30 mouse cellular contexts compared by ENCODE assay signal in genomic region chr9:112060696-112061425, GRCm38 (mm10).
DNase-seq lines count a peak whose midpoint lies in the region; ATAC-seq lines count a peak whose summit lies in the region.
"Had no signal": no experiment of that assay in that cellular context is flagged by ENCODE, and none has a peak within 500 bp of the region (broad histone marks: within the 10 kb centered on the region; RNA-seq: fewer than 3 reads in every experiment).

No protein-coding gene starts in this region.

- peak; percentile 46; the same call in 1 of the 2 replicates for ATAC-seq in forebrain, embryonic 14.5 days
- no peak for ATAC-seq in forebrain, embryonic 11.5 days (replicated peaks; ENCODE audit: low FRiP score)
- ATAC-seq in hindbrain, embryonic 14.5 days (ENCODE audit: low FRiP score), result no peak
- no peak for ATAC-seq in hindbrain, embryonic 16.5 days
- no peak for ATAC-seq in midbrain, embryonic 13.5 days
- ATAC-seq: activated CD4-positive, CD25-positive, alpha-beta regulatory T cell, adult 4 months; forebrain, embryonic 16.5 days; intestine, embryonic 15.5 days; lung, postnatal 0 days had no signal

- DNase-seq in forebrain, embryonic 14.5 days (ENCODE audit: low spot score), result no peak
- DNase-seq in forebrain, embryonic 11.5 days (ENCODE audit: low spot score), result no peak
- no peak for DNase-seq in hindbrain, embryonic 14.5 days (ENCODE audit: low spot score)
- no peak for DNase-seq in midbrain, embryonic 10.5 days (ENCODE audit: low spot score)
- no peak for DNase-seq in adrenal gland, postnatal 36 days
- no peak for DNase-seq in frontal cortex, postnatal 25 days (ENCODE audit: low spot score in 2 of 2)
- DNase-seq: adrenal gland, adult 2 months; cerebellum, adult 11 months; cerebellum, adult 9-10 months; cerebellum, postnatal 36 days; gastrocnemius, postnatal 10 days; heart, postnatal 14 days; kidney, adult 2 months; kidney, postnatal 36 days; liver, embryonic 13.5 days; lung, adult 18-20 months; spleen, adult 18-20 months; thymus, adult 18-20 months; thymus, postnatal 25 days had no signal

- H3K27ac ChIP-seq in forebrain, embryonic 14.5 days (ENCODE audit: low read depth, low read length), result no peak overlapping the region
- H3K27ac ChIP-seq in forebrain, embryonic 11.5 days (ENCODE audit: low read depth, low read length), result no peak overlapping the region
- peak overlapping the region; percentile 59; the same call in 1 of the 2 replicates for H3K27ac ChIP-seq in hindbrain, embryonic 14.5 days
- H3K27ac ChIP-seq in hindbrain, embryonic 16.5 days (ENCODE audit: low read depth, low read length), result no peak overlapping the region
- peak overlapping the region; percentile 44; the same call in 1 of the 2 replicates for H3K27ac ChIP-seq in midbrain, embryonic 13.5 days
- H3K27ac ChIP-seq in midbrain, embryonic 10.5 days (replicated peaks), result no peak overlapping the region
- H3K27ac ChIP-seq: hindbrain, embryonic 15.5 days; intestine, embryonic 15.5 days; limb, embryonic 10.5 days; limb, embryonic 15.5 days; liver, embryonic 13.5 days; macrophage had no signal

- H3K4me3 ChIP-seq in forebrain, embryonic 14.5 days (ENCODE audit: low read depth, low read length), result no peak overlapping the region
- no peak overlapping the region for H3K4me3 ChIP-seq in forebrain, embryonic 11.5 days (ENCODE audit: low read depth, low read length)
- no peak overlapping the region for H3K4me3 ChIP-seq in hindbrain, embryonic 14.5 days (replicated peaks; ENCODE audit: low read length)
- H3K4me3 ChIP-seq in hindbrain, embryonic 16.5 days (ENCODE audit: low read length), result no peak overlapping the region
- no peak overlapping the region for H3K4me3 ChIP-seq in midbrain, embryonic 13.5 days (replicated peaks)
- no peak overlapping the region for H3K4me3 ChIP-seq in midbrain, embryonic 10.5 days
- H3K4me3 ChIP-seq: hindbrain, embryonic 15.5 days; intestine, embryonic 15.5 days; limb, embryonic 10.5 days; limb, embryonic 15.5 days; liver, embryonic 13.5 days had no signal

- H3K27me3 ChIP-seq in forebrain, embryonic 14.5 days (replicated peaks; ENCODE audit: control insufficient read depth, insufficient read depth, low read length), result no peaks in the 10 kb centered on the region
- no peaks in the 10 kb centered on the region for H3K27me3 ChIP-seq in forebrain, embryonic 11.5 days (ENCODE audit: control insufficient read depth, insufficient read depth, low read length)
- no peaks in the 10 kb centered on the region for H3K27me3 ChIP-seq in hindbrain, embryonic 14.5 days (ENCODE audit: control insufficient read depth, insufficient read depth, low read length)
- H3K27me3 ChIP-seq in hindbrain, embryonic 16.5 days (replicated peaks; ENCODE audit: control insufficient read depth, insufficient read depth, low read length), result no peaks in the 10 kb centered on the region
- no peaks in the 10 kb centered on the region for H3K27me3 ChIP-seq in midbrain, embryonic 13.5 days
- no peaks in the 10 kb centered on the region for H3K27me3 ChIP-seq in midbrain, embryonic 10.5 days (ENCODE audit: low read depth, poor library complexity, severe bottlenecking)
- H3K27me3 ChIP-seq: CH12.LX; hindbrain, embryonic 15.5 days; intestine, embryonic 15.5 days; limb, embryonic 15.5 days; liver, embryonic 13.5 days had no signal

- H3K36me3 ChIP-seq in forebrain, embryonic 14.5 days (ENCODE audit: control insufficient read depth, insufficient read depth, low read length), result no peaks in the 10 kb centered on the region
- H3K36me3 ChIP-seq in forebrain, embryonic 11.5 days (ENCODE audit: control insufficient read depth, insufficient read depth, low read length), result no peaks in the 10 kb centered on the region
- H3K36me3 ChIP-seq in hindbrain, embryonic 14.5 days (replicated peaks; ENCODE audit: control insufficient read depth, insufficient read depth), result no peaks in the 10 kb centered on the region; the same call in 1 of the 2 replicates
- no peaks in the 10 kb centered on the region for H3K36me3 ChIP-seq in hindbrain, embryonic 16.5 days (ENCODE audit: control insufficient read depth, insufficient read depth, low read length)
- no peaks in the 10 kb centered on the region for H3K36me3 ChIP-seq in midbrain, embryonic 13.5 days
- no peaks in the 10 kb centered on the region for H3K36me3 ChIP-seq in midbrain, embryonic 10.5 days
- H3K36me3 ChIP-seq: intestine, embryonic 15.5 days; limb, embryonic 10.5 days; limb, embryonic 15.5 days; liver, embryonic 13.5 days had no signal

- no peaks in the 10 kb centered on the region for H3K4me1 ChIP-seq in forebrain, embryonic 14.5 days (ENCODE audit: control insufficient read depth, insufficient read depth, low read length)
- no peaks in the 10 kb centered on the region for H3K4me1 ChIP-seq in forebrain, embryonic 11.5 days (replicated peaks; ENCODE audit: control insufficient read depth, insufficient read depth, low read length)
- no peaks in the 10 kb centered on the region; the same call in 1 of the 2 replicates for H3K4me1 ChIP-seq in hindbrain, embryonic 14.5 days (replicated peaks; ENCODE audit: control insufficient read depth, insufficient read depth, low read length)
- no peaks in the 10 kb centered on the region for H3K4me1 ChIP-seq in hindbrain, embryonic 16.5 days (ENCODE audit: control insufficient read depth, insufficient read depth, low read depth, low read length)
- H3K4me1 ChIP-seq in midbrain, embryonic 13.5 days (replicated peaks), result peaks cover 5% of the 10 kb centered on the region; the same call in 1 of the 2 replicates
- H3K4me1 ChIP-seq in midbrain, embryonic 10.5 days, result peaks cover 3% of the 10 kb centered on the region; the same call in 1 of the 2 replicates
- H3K4me1 ChIP-seq: hindbrain, embryonic 15.5 days; intestine, embryonic 15.5 days; limb, embryonic 10.5 days; limb, embryonic 15.5 days; liver, embryonic 13.5 days had no signal

- H3K4me2 ChIP-seq in forebrain, embryonic 14.5 days (ENCODE audit: low read length), result no peak overlapping the region
- H3K4me2 ChIP-seq in forebrain, embryonic 11.5 days (ENCODE audit: low read depth, low read length, severe bottlenecking), result no peak overlapping the region
- no peak overlapping the region for H3K4me2 ChIP-seq in hindbrain, embryonic 14.5 days (replicated peaks)
- H3K4me2 ChIP-seq in hindbrain, embryonic 16.5 days (ENCODE audit: low read length), result no peak overlapping the region
- H3K4me2 ChIP-seq in midbrain, embryonic 13.5 days (replicated peaks), result no peak overlapping the region
- H3K4me2 ChIP-seq: hindbrain, embryonic 15.5 days; intestine, embryonic 15.5 days; limb, embryonic 15.5 days; liver, embryonic 13.5 days had no signal

- no peaks in the 10 kb centered on the region for H3K9me3 ChIP-seq in forebrain, embryonic 14.5 days (replicated peaks; ENCODE audit: control insufficient read depth, low read length)
- H3K9me3 ChIP-seq in forebrain, embryonic 11.5 days (ENCODE audit: control insufficient read depth, low read length), result no peaks in the 10 kb centered on the region
- no peaks in the 10 kb centered on the region for H3K9me3 ChIP-seq in hindbrain, embryonic 14.5 days (ENCODE audit: control insufficient read depth, low read length)
- H3K9me3 ChIP-seq in hindbrain, embryonic 16.5 days (ENCODE audit: control insufficient read depth, low read length), result no peaks in the 10 kb centered on the region
- H3K9me3 ChIP-seq in midbrain, embryonic 13.5 days, result no peaks in the 10 kb centered on the region
- H3K9me3 ChIP-seq in midbrain, embryonic 10.5 days (replicated peaks), result no peaks in the 10 kb centered on the region
- H3K9me3 ChIP-seq: hindbrain, embryonic 15.5 days; intestine, embryonic 15.5 days; limb, embryonic 10.5 days; limb, embryonic 15.5 days; liver, embryonic 13.5 days had no signal

- 65% methylated on average over 6 of the region's 6 CpGs for WGBS in forebrain, embryonic 14.5 days
- WGBS in forebrain, embryonic 11.5 days, result 72% methylated on average over 6 of the region's 6 CpGs
- WGBS in hindbrain, embryonic 14.5 days, result 51% methylated on average over 6 of the region's 6 CpGs
- WGBS in hindbrain, embryonic 16.5 days, result 49% methylated on average over 6 of the region's 6 CpGs
- WGBS in midbrain, embryonic 13.5 days, result 56% methylated on average over 6 of the region's 6 CpGs
- WGBS in midbrain, embryonic 10.5 days, result 80% methylated on average over 6 of the region's 6 CpGs

- no peak overlapping the region for H3K9ac ChIP-seq in forebrain, embryonic 14.5 days (ENCODE audit: low read length)
- H3K9ac ChIP-seq in forebrain, embryonic 11.5 days (ENCODE audit: low read length), result no peak overlapping the region
- no peak overlapping the region for H3K9ac ChIP-seq in hindbrain, embryonic 14.5 days
- no peak overlapping the region; the same call in 1 of the 2 replicates for H3K9ac ChIP-seq in hindbrain, embryonic 16.5 days (ENCODE audit: low read depth, low read length)
- no peak overlapping the region for H3K9ac ChIP-seq in midbrain, embryonic 13.5 days (replicated peaks)
- H3K9ac ChIP-seq: hindbrain, embryonic 15.5 days; intestine, embryonic 15.5 days; limb, embryonic 15.5 days; liver, embryonic 13.5 days had no signal

Comparison
In these comparisons a context has a peak if more than half of its experiments do, and no peak if none do; other contexts are left out.
1. H3K27ac ChIP-seq: peak in hindbrain, embryonic 14.5 days (single experiment) and midbrain, embryonic 13.5 days (single experiment); none in forebrain, embryonic 14.5 days (single experiment), forebrain, embryonic 11.5 days (single experiment), hindbrain, embryonic 16.5 days (single experiment) and midbrain, embryonic 10.5 days (single experiment).